Mouse (Mus musculus) fibroblast of lung, adult 2 months (primary cell): ENCODE measurements at regions not wholly inside any gene's neighbourhood (a gene's known extent, or its start where the extent isn't known, plus 50 kb on each side); places are given as distances from the start of the nearest gene placed in this dataset.

Experiments used
- DNase-seq: peaks from one replicate; pipeline ENCODE4 v3.0.0-alpha.2; 2011; ENCODE audit warnings: low read depth

DNA sequence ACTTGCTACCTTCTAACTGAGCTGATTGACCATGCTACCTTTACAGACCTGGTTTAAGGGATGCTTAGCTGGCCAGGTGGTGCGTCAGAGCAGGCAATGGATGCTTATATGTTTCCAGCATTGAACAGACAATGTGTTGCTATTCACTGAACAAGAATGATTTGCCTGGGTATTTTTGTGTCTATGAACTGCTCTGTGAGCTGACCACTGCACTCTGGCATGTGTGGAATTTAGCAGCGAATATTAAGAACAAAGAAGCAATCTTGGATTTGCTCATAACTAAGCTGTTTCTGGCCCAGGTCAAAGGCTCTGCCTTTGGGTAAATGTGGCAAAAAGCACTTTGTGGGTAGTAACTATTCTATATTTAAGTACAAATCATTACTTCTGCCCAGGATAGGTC lies 58.3 kb upstream of the Ccdc39 start:
- no peak for DNase-seq

DNA sequence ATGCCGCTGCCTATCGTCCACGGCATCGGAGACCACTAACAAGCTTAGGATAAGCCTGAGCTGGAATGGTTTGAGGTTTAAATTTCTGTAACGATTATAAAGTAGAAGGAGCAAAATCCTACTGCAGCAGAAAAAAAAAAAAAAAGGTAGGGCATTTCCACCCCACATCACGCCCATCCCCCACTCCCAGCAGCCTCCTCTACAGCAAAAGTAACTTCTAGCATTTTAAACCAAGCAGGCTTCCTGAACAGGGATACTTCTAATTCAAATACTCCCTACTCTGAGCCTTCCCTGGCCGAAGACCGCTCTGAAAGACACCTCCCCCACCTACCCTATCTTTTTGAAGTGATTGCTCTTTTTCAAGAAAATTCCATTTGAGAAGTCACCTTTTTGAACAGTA lies 59.2 kb upstream of the Ccdc39 start:
- no peak for DNase-seq

DNA sequence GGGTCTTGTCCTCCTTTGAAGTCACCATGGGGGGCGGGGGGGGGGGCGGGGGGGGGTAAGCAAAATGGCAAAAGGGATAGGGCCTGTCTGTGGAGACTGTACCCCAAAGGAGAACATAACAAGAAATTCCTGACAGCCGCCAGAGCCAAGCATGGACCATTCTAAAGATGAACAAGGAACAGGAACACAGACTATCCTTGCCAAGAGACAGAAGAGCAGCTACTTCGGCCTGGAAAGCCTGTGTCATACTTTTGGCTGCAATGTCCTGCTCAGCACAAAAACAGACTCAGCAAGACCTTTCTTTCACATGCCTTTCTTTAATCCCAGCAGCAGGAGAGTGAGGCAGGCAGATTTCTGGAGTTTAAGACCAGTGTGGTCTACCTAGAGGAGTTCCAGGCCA lies 59.7 kb upstream of the Ccdc39 start:
- DNase-seq, result no peak

DNA sequence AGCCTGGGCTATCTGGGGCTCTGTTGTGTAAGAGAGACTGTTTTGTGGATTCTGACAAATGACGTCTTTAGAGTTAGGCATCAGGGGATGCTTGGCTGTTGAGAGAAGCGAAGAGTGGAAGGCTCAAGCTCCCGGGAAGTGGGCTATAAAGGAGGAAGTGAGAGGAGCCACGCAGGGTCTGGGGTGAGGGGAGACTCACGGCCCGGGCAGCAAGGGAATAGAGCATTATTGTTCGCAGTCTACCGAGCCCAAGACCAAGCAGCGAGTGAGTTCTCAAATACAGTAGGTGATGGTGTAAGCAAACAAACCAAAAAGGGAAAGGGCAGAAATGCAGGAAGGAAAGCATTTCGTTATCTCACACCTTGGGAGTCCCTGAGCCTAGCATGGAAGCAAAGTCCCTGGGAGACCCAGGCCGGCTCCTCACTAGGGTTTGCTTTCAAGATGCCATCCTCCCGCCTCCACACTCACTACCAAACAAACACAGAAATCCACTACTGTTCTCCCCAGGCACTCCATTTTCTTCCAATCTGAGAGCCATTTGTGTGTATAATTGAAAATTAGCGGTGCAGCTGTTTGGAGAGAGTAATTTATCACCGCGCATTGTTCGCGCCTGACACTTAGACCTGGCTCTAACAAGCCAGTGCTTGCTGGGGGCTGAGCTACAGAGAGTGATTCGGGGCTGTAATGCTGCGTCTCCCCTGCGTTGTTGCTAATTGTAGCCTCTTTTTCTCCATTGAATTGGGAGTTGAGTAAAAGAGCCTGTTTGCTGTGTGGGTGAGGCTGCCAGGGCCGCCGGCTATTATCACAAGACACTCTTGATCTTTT lies 61.0 kb upstream of the Ccdc39 start:
- no peak for DNase-seq

DNA sequence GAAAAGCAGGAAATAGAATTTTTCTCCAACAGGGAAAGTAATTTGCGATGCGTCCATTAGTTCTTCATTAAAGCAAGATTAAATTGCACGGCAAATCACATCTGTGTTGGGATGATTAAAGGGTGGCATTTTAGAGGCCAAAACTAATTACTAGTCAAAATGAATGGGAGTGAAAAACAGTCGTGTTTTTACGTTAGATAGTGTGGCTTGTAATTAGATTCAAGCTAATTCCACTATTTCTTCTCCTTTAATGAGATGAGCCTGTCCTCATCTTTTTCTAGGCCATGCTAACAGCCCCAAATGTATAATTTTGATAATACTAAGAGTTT lies 61.5 kb upstream of the Ccdc39 start:
- no peak for DNase-seq

DNA sequence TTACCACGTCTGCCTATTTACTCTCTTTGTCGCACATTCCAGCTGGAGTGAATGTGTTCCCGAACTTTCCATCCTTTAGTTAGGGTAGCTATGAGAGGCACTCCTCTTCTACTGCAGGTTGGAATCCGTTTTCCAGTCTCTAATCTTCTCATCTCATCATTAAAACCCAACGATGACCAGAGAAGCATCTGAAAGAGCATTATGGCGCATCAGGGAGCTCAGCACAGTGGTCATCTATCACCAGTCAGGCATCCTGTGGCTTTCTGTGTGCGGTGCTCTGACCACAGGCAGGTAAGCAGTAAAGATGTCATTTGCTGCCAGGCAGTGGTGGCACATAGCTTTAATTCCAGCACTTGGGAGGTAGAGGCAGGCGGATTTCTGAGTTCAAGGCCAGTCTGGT lies 63.0 kb upstream of the Ccdc39 start:
- DNase-seq, result no peak

DNA sequence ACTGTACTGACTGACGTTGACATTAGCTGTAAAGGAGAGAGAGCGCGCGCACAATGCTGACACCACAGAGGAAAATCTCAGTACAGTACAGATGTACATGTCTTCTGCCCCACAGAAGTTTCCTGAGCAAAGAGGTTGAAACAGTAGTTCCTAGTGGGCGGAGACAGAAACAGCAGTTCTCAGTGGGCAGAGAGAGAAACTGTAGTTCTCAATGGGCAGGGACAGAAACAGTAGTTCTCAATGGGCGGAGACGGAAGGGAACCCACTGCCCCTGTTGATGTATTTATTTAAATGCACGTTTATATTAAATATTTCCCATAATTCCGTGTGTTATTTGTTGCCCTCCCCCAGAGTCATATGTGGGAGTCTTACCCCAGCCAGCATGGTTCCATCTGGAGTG lies 67.4 kb upstream of the Ccdc39 start:
- DNase-seq, result no peak

DNA sequence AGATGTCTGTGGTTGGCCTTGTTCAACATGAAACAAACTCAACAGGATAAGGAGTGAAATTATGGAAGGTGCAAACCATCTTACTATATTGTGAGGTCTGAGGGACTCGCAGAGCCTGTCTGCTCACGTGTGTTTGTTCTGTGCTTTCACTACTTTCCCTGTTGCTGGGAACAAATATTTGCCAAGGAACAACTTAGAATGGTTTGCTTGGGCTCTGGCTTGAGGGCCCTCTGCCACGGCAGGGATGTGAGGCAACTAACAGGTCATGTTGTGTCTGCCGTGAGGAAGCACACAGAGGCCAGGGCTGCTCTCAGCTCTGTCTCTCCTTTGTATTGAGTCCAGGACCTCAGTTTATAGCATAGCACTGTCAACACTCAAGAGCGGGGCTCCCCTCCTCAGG lies 69.4 kb upstream of the Ccdc39 start:
- no peak for DNase-seq

DNA sequence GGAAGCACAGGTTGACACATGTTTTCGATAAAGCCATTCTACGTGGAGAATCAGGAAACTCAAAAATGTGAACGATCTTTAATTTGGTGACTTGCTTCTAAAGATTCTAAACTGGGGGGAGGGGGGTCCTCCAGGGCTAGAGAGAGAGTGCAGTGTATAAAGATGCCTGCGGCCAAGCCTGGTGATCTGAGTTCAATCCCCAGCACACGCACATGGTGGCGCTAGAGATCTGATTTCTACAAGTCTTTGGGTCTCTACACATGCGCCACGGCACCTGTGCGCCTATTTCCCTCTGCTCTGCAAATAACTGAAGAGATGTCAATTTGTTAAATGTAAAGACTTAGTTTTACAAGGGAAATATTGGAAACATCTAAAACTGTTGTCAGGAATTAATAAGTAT lies 70.3 kb upstream of the Ccdc39 start:
- DNase-seq, result no peak

DNA sequence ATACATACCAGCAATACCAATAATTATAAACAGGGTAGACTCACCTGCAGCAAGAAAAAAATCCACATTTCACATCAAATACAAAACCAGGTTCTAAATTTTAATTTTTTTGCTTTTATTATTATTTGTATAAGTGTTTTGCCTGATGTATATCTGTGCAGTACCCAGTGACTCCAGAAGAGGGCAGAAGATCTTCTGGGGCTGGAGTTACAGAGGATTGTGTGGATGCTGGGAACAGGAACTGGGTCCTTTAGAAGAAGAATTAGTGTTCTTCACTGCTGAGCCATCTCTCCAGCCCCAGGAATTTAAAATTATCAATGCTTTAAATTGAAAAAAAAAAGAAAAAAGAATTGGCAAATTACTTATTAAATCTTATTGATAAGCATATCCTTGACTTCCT lies 71.7 kb upstream of the Ccdc39 start:
- DNase-seq, result no peak

DNA sequence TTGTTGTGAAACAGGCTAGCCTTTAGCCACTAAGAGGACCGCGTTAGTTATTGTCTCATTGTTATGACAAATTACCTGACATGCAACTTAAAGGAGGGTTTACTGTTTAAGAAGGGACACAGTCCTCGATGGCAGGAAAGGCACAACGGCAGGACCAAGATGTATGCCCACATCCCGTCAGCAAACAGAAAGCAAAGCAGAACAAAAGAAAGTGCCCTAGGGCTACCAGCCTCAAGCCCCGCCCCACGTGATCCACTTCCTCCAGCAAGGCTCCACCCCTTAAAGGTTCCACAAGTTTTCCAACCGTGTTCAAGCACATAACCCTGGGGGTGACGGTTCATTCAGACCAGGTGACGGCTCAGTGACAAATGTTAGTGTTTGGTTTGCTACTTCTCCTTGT lies 72.2 kb upstream of the Ccdc39 start:
- no peak for DNase-seq

DNA sequence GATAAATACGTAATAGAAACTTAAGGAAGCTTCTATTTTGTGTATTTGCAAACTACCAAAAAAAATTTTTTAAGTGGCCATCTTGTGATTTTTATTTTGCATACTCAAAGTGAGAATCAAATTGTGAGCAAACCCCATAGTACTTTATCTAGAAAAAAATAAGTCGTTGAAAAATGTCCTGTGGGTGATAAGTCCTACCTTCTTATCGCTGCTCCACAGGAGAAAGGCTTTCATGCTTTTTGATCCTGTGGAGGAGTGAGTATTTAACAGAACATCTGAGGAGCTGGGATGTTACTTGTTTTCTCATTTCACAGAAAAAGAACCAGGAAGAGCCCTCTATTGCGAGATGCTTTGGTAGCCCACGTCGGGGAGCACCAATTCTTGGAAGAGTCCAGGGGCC lies 72.7 kb upstream of the Ccdc39 start:
- no peak for DNase-seq

DNA sequence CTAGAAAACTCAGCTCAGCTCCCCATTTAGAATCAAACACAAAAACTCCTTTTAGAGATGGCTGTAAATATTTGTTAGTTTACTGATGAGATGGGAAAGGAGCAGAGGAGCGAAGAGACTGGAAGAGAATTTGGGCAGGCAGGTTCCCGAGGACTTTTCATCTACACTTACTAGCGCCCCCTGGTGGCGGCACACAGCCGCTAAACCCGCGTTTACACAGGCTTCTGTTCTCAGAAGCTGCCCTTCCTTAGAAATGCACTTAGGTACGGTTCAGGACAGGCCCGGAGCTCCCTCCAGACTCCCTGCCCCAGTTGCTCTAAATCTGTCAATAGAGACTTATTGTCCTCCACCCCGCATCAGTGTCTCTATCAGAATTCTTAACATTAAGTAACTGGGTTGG lies 74.7 kb upstream of the Ccdc39 start:
- DNase-seq, result no peak

DNA sequence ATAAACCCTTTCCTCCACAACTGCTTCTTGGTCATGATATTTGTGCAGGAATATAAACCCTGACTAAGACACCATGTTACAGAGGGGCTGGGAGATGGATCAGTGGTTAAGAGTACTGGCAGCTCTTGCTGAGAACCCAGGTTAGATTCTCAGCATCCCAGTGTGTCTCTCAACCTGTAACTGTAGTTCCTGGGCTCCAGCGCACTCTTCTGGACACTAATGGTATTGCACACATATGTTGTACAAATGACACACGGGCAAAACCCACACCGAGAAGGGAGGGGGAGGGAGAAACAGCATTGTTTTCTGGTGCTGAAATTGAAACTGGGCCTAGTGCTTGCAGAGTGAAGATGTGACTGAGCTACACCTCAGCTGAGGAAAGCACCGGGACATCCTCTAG lies 81.0 kb upstream of the Ccdc39 start:
- no peak for DNase-seq

DNA sequence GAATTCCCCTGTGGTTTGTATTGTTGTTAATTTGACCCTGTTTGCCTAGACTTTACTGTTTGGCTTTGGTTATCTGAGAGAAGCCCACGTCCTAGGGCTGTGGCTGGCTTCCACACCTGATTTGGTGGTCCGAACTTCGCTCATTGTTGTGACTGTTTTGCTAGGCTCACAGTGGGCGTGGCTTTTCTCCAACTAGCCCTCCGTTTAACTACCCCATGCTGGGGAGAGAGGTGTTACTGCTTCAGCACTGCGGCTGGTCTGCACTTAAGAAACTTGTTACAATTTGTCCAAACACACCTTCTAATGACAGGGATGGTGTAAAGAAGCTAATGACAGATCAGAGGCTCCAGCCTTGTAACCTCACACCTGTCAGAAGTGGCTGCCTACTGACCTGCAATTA lies 64.7 kb upstream of the Fxr1 start:
- DNase-seq, result no peak

DNA sequence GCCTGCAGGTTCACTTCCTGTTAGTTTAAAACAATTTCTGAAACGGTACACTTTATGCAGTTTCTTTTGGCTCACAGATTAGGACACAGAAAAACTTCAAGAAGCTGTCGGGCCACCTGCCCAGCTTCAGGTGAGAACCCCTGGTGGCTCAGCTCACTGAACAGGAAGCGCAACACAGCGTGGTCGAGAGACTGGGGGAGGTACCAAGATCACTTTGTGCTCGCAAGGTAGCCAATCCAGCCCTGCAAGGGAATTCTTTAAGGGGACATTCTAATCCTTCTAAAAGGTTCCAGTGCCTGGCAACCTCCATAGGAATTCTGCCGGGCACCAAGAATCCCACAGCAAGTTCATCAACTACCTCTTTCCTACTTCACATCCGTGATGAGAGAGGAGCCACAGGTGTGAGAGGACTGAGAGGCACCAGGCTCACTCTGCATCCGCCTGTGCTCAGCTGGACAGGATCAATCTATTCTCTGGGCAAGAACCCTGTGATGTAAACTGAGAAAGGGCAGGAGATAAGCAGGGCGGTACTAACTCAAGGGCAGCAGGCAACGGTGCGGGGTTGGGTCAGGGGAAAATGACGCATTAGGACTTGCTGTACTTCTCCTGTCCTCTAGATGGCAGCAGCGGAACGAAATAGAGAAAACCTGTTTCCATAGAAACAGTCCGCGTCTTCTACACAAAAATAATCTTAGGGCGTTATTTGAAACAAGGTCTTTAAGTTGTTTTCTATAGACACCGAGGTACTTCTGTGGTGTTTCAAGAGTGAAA lies 63.7 kb upstream of the Fxr1 start:
- peak; percentile 29 for DNase-seq

DNA sequence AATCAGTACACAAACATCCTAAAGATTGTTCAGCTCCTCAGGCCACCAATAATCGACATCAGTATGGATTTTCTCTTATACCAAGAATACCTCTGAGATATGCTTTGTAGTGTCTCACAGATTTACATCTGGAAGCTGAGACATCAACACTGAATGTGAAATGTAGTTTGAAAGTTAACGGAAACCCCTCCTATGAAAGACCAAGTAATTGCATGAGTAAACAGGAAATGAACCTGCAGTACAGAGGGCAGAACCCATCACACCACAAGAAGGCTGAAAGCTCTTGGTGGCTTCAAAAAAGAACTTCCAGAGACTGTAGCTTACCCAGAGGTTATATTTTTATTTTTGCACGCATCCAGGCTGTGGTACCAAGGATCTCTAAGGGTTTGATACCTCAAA lies 63.1 kb upstream of the Fxr1 start:
- DNase-seq, result no peak

DNA sequence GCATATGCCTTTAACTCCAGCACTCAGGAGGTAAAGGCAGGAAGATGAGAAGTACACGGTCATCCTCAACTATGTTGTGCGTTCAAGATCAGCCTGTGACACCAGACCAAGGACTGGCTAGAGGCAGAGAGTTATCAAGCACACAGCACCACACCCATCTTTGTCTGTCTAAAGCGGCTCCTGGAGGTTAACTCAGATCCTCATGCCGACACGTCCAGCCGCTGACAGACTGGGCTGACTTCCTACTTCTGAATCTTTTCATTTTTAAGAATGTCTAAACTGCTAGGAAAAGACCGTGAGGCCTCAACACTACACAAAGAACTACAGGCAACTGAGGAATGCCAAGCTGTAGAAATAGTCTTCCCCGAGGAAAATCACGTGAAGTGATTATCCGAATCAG lies 62.1 kb upstream of the Fxr1 start:
- no peak for DNase-seq

DNA sequence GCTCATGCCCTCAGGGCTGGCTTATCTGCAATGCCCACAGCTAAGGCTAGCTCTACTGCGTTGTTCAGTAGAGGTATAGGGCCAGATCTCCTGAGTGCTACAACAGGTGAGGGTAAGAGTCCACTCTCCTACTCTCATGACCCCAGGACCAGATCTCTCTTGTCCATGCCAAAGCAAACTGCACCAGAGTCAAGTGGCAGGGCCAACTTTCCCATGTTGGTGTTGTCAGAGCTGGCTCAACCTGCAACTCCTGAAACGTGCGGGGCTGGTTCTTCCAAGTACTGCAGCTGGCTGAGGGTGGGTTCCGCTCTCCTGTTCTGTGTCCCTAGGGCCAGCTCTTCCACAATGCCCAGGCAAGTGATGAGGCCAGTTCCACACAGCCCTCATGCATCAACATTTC lies 61.5 kb upstream of the Fxr1 start:
- DNase-seq, result no peak

DNA sequence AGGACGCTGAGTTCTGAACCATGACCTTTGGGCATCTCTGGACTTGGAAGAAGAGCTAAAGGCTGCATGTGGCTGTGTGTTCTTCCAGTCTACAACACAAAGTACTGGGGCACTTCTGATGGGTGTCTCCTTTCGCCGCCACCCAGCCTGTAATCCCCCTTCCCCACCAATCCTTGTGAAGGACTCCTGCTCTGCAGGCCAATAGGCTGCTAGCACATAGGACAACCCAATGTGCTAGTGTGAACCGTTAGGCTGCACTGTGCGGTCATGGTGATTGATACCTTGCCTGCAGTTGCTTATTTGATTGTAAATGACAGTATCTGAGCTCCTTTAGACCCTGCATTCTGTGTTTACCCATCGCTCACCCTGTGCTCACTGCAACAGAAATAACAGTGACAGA lies 59.5 kb upstream of the Fxr1 start:
- DNase-seq, result no peak

DNA sequence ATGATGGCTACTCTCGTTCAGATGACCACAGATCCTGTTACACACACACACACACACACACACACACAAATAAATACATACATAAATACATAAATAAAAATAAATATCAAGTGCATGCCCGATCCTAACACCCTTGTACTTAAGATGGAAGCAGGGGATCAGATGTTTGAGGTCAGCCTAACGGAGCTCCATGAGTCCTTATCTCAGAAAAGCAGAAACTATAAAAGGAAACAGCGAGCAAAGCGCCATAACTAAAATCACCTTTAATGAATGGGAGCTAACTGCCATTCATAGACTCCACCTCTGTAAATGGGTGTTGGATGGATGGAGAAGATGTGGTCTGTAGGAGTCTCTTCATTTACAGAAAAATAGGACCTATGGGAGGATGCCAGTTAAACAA lies 56.8 kb upstream of the Fxr1 start:
- DNase-seq, result no peak

DNA sequence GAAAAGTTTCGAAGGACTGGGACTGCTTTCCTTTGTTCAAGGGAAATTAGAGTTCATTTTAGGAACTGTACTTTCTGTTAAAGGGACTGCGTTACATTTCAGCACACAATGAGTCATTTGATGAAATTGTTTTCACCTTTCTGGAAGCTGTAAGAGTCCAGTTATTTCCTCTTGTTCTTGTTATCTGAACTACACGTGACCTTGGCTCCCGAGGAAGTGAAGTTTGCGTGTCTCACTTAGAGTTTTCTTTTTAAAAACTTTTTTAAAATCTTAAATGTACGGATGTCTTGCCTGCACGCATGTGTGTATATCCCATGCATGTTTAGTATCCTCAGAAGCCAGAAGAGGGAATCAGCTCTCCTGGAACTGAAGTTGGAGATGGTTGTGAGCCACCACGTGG lies 52.6 kb upstream of the Fxr1 start:
- DNase-seq, result no peak
